Mouse (Mus musculus) liver, postnatal 0 days (tissue): ENCODE data around the gene Dpy30. TPM values are rescaled to one million over a fixed set of nuclear protein-coding genes. Genes with fewer than 3 reads are reported as not detected.
"Not testable (repeated sequence)": the region's sequence is repeated elsewhere in the genome, so short reads cannot be mapped to it uniquely, and the experiment has no call there.

Source experiments
- ATAC-seq: fragments of 200-750 bp; cut with Nextera tagmentation; 2 replicates; pipeline ENCODE4 v1.8.0; 2017; ENCODE audit warnings: mild to moderate bottlenecking, moderate library complexity
- DNase-seq: peaks from one replicate; pipeline ENCODE4 v3.0.0-alpha.2; 2016
- H3K27ac ChIP-seq: fragments of 300-500 bp; sonication (generic); 2 replicates; pipeline ENCODE4 v1.5.1; 2014; ENCODE audit warnings: antibody characterized with exemption, moderate library complexity, mild to moderate bottlenecking, low read depth
- H3K27me3 ChIP-seq: fragments of 300-500 bp; sonication (generic); 2 replicates; pipeline ENCODE4 v1.6.1; 2014; ENCODE audit warnings: low read length, control low read depth, mixed read lengths; ENCODE audit not compliant: insufficient read depth
- H3K36me3 ChIP-seq: fragments of 300-500 bp; sonication (generic); replicated peaks from 2 replicates; pipeline ENCODE4 v1.6.1; 2014; ENCODE audit warnings: mild to moderate bottlenecking, control low read depth, low read length, moderate library complexity, mixed read lengths; ENCODE audit not compliant: insufficient read depth
- H3K4me1 ChIP-seq: fragments of 300-500 bp; sonication (generic); 2 replicates; pipeline ENCODE4 v1.6.1; 2014; ENCODE audit warnings: antibody characterized with exemption, mild to moderate bottlenecking, control low read depth; ENCODE audit not compliant: insufficient read depth
- H3K4me2 ChIP-seq: fragments of 300-500 bp; sonication (generic); 2 replicates; pipeline ENCODE4 v1.6.1; 2014; ENCODE audit warnings: low read depth, mild to moderate bottlenecking, low read length, moderate library complexity, mixed read lengths
- H3K4me3 ChIP-seq: fragments of 300-500 bp; sonication (generic); 2 replicates; pipeline ENCODE4 v1.5.1; 2014; ENCODE audit warnings: low read depth, low read length
- H3K9ac ChIP-seq: fragments of 300-500 bp; sonication (generic); replicated peaks from 2 replicates; pipeline ENCODE4 v1.6.1; 2014; ENCODE audit warnings: mild to moderate bottlenecking, moderate library complexity
- H3K9me3 ChIP-seq: fragments of 300-500 bp; sonication (generic); 2 replicates; pipeline ENCODE4 v1.6.1; 2016; ENCODE audit warnings: mild to moderate bottlenecking, control low read depth, low read length, mixed read lengths
- CTCF ChIP-seq: sonication (generic); IDR thresholded peaks from 2 replicates; pipeline ENCODE4 v1.5.1; 2016; ENCODE audit warnings: antibody characterized with exemption, low read depth
- EP300 ChIP-seq: IDR thresholded peaks from 2 replicates; pipeline ENCODE4 v1.6.1; 2016; ENCODE audit warnings: antibody characterized with exemption, low read depth, mild to moderate bottlenecking
- WGBS: fragments of 180-500 bp; shearing (Covaris S2); extraction: QIAGEN DNeasy Blood & Tissue Kit; methylation state at CpG from one replicate; pipeline ENCODE4 v1.1.7; 2014; ENCODE audit not compliant: insufficient replicate concordance; 5-methylcytosine and 5-hydroxymethylcytosine counted together
- polyA plus RNA-seq: library from polyadenylated mRNA; unstranded; fragments of >200 nt; fragmentation: Nextera tagmentation; extraction: Ambion mirVana; gene quantifications from 2 replicates; pipeline ENCODE4 v1.2.1, GENCODE M21; 2015

Gene Dpy30
- polyA plus RNA-seq, 1 experiment from 2014 or later: 96.3 TPM

GRCm38 (mm10) chr17:74328146-74328545, 4.4 kb upstream of the Dpy30 start:
- peak; percentile 85 for TF ChIP-seq CTCF
- 38% methylated on average over 2 of the region's 2 CpGs for WGBS
- H3K9me3 ChIP-seq, H3K27ac ChIP-seq, H3K27me3 ChIP-seq, H3K4me3 ChIP-seq, H3K9ac ChIP-seq, H3K4me1 ChIP-seq, H3K4me2 ChIP-seq, H3K36me3 ChIP-seq: not testable (repeated sequence)
- DNase-seq (peak; percentile 83), ATAC-seq (peak; percentile 69; the same call in 1 of the 2 replicates)

- not testable (repeated sequence) for H3K27ac ChIP-seq, ATAC-seq, H3K9me3 ChIP-seq, H3K4me3 ChIP-seq, H3K4me1 ChIP-seq, H3K9ac ChIP-seq, H3K36me3 ChIP-seq, DNase-seq, H3K27me3 ChIP-seq, H3K4me2 ChIP-seq
- 82% methylated on average over 7 of the region's 7 CpGs for WGBS
Observed at GRCm38 (mm10) chr17:74327195-74327594, 3.5 kb upstream of the Dpy30 start.

GRCm38 (mm10) chr17:74322400-74323054, 1.2 kb downstream of the Dpy30 start:
- H3K36me3 ChIP-seq: no peaks in the 10 kb centered on the region
- ATAC-seq (peak; percentile 49; the same call in 1 of the 2 replicates), DNase-seq (no peak)
- no peaks in the 10 kb centered on the region for H3K4me1 ChIP-seq
- H3K4me3 ChIP-seq: no peak overlapping the region
- TF ChIP-seq CTCF (peak; percentile 37), EP300 (no peak)
- WGBS: 43% methylated on average over 5 of the region's 5 CpGs
- H3K27me3 ChIP-seq: no peaks in the 10 kb centered on the region
- H3K27ac ChIP-seq: no peak overlapping the region
- no peaks in the 10 kb centered on the region for H3K9me3 ChIP-seq
- H3K9ac ChIP-seq: no peak overlapping the region
- H3K4me2 ChIP-seq: no peak overlapping the region

GRCm38 (mm10) chr17:74318721-74319120, 5.0 kb downstream of the Dpy30 start:
- TF ChIP-seq EP300 (no peak), CTCF (peak; percentile 32)

DNA sequence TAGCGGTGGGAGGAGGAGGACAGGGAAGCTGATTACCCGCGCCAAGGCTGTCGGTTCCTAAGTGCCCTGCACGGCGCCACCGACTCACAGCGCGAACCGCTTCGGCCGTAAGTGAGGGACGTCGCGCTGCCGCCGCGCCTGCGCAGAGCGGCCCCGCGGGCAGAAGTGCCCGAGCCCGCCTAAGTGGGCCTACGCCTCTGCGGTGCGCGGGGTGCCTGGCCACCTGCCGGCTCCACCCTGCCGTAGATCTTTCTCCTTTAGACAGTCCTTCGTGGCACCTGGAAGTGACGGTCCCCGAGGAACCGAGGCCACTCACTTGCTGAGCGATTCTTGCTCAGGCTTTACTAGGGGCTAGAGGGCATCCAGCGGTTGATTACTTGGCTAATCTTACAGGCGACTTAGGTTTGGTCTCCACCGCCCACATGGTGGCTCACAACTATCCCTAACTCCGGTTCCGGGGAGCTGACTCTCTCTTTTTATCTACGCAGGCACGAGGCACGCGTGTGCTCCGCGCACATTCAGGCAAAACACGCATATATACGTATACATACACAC, 7.4 kb downstream of the Dpy30 start:
- ATAC-seq: peak; percentile 97
- peak overlapping the region; percentile 87 for H3K9ac ChIP-seq

More at GRCm38 (mm10) chr17:74318721-74319120, 5.0 kb downstream of the Dpy30 start:
- no peaks in the 10 kb centered on the region for H3K9me3 ChIP-seq
- DNase-seq: no peak
- H3K36me3 ChIP-seq: 0 out of 2 replicates have a peak, but pooled peaks cover 2% of the 10 kb centered on the region
- no peak overlapping the region for H3K9ac ChIP-seq
- ATAC-seq: no peak
- peaks cover 10% of the 10 kb centered on the region for H3K4me1 ChIP-seq
- no peak overlapping the region for H3K4me3 ChIP-seq
- no peak overlapping the region for H3K4me2 ChIP-seq
- no peaks in the 10 kb centered on the region for H3K27me3 ChIP-seq
- H3K27ac ChIP-seq: no peak overlapping the region
- 90% methylated on average over 6 of the region's 6 CpGs for WGBS

GRCm38 (mm10) chr17:74315445-74316308, 8.1 kb downstream of the Dpy30 start:
- DNase-seq: no peak
- no peak; the same call in 1 of the 2 replicates for ATAC-seq

More for the DNA sequence above, 7.4 kb downstream of the Dpy30 start:
- TF ChIP-seq CTCF: peak; percentile 36; the same call in 1 of the 2 replicates
- peak; percentile 38; the same call in 1 of the 2 replicates for TF ChIP-seq EP300
- H3K4me2 ChIP-seq: peak overlapping the region; percentile 75
- peak overlapping the region; percentile 87 for H3K4me3 ChIP-seq
- peak; percentile 91 for DNase-seq
- H3K36me3 ChIP-seq: peaks cover 9% of the 10 kb centered on the region; the same call in 1 of the 2 replicates
- H3K4me1 ChIP-seq: peaks cover 10% of the 10 kb centered on the region
- H3K9me3 ChIP-seq: no peaks in the 10 kb centered on the region
- H3K27me3 ChIP-seq: no peaks in the 10 kb centered on the region
- H3K27ac ChIP-seq: peak overlapping the region; percentile 94
- WGBS: 3% methylated on average over 44 of the region's 48 CpGs

More at GRCm38 (mm10) chr17:74315445-74316308, 8.1 kb downstream of the Dpy30 start:
- Histone ChIP-seq H3K9ac (peak overlapping the region; percentile 87), H3K36me3 (peaks cover 13% of the 10 kb centered on the region; the same call in 1 of the 2 replicates), H3K27me3 (no peaks in the 10 kb centered on the region), H3K4me2 (peak overlapping the region; percentile 75), H3K9me3 (no peaks in the 10 kb centered on the region), H3K27ac (peak overlapping the region; percentile 94), H3K4me3 (peak overlapping the region; percentile 87), H3K4me1 (peaks cover 10% of the 10 kb centered on the region)
- under 1% methylated on average over 44 of the region's 45 CpGs for WGBS
- TF ChIP-seq CTCF: no peak
- TF ChIP-seq EP300: no peak
